Mouse (Mus musculus) heart, adult 11 months (tissue): Measurements from ENCODE around the gene Gm10644.

ENCODE experiments used
- DNase-seq: peaks from one replicate; pipeline ENCODE4 v3.0.0; 2022

Gene Gm10644

GRCm38 (mm10) chr8:83934222-83934621, 20.8 kb downstream of the Gm10644 start:
- DNase-seq: peak; percentile 69

- DNase-seq: no peak
Measured at GRCm38 (mm10) chr8:83926266-83926665, 28.7 kb downstream of the Gm10644 start.

- no peak for DNase-seq
Measured at GRCm38 (mm10) chr8:83924585-83924984, 30.4 kb downstream of the Gm10644 start.

- DNase-seq: no peak
Measured at GRCm38 (mm10) chr8:83922727-83923126, 32.3 kb downstream of the Gm10644 start.

DNA sequence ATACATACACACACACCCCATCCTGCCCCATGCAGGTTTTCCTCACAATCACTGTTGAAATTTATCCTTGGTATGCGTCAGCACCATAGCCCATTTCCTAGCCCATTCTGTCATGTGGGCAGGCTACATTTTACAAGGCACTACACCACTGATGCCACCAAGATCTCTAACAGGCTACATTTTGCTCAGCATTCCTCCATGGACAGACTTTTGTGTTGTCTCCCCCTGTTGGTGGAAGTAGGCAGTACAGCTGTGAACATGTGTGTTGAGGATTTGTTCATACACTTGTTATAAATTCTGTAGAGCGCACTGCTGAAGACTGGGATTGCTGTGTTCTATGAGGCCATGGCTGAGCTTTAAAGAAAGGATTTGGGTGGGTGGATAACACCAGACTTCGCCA, 33.4 kb downstream of the Gm10644 start:
- no peak for DNase-seq

DNA sequence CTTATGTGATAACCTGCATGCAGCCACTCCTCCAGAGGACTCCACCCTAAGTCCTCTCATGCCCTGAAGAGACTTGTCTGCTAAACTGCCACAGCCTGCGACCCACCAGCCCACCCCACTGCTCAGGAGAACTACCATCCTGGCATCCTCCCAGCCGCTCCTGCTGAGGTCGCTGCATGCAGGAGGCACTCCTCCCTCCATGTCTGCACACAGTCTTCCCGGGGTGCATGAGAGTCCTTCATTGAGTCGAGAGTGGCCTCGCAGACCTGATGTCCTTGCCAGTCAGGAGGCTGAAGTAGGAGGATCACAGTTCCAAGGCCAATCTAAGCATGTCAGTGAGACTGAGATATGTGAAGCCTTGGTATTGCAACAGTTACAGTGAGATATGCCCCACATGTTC, 37.4 kb downstream of the Gm10644 start:
- DNase-seq: no peak

DNA sequence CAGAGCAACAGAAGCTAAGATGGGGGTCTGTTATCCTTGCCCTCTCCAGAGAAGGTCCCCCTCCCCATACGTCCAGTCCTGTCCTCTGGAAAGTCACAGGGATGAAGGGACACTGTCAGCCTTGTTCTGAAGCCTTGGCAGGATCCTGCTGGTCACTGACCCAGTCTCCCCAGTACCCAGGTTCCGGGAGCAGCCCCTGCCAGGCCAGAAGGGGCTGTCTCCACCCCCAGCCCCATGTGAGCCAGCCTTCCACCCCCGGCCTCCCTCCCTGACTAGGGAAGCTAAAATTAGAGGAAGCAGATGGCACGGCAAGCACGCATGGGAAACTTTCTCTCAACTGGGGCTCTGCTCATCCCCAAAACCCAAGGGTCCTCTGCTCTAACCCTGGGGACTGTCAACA, 39.0 kb downstream of the Gm10644 start:
- no peak for DNase-seq

DNA sequence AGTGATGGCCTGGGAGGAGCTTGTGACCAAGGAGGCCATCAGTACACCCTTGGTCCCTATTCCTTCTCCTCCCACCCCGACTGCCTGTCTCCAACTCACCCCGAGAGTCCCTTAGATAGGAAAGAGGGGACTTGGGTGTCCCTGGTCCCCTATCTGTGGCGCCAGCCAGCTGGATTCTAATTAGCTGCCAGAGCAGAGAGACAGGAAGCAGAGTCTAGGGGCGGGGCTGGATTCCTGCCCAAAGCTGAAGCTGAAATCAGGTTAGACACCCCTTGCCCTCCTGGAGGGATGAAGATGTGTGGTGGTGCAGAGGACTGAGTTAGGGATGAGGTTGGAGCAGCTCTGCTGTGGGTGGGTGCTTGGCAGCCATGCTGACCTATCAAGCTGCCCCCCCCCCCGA, 40.1 kb downstream of the Gm10644 start:
- no peak for DNase-seq

DNA sequence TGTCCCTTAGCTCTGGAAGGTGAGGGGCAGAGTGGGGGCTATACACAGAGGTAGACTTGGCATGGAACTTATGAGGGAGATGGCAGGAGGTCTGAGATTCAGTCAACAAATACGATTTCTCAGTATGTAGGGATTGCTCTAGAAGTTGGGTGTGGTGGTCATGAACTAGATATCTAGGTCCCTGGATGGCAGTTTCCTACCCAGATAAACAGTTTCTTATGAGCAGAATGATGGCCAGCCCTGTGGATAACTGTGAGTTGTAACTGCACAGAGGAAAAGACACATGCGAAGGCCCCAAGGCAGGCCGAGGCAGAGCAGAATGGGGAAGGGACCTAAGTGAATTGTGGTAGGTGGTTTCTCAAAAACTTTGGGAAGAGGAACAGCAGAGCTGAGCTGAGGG, 40.8 kb downstream of the Gm10644 start:
- DNase-seq: no peak

- DNase-seq: no peak
Measured at GRCm38 (mm10) chr8:83911809-83912731, 42.9 kb downstream of the Gm10644 start.

- no peak for DNase-seq
Measured at GRCm38 (mm10) chr8:83909311-83909710, 45.7 kb downstream of the Gm10644 start.

- no peak for DNase-seq
Measured at GRCm38 (mm10) chr8:83908583-83908982, 46.4 kb downstream of the Gm10644 start.

GRCm38 (mm10) chr8:83902961-83903666, 51.9 kb downstream of the Gm10644 start:
- peak; percentile 93 for DNase-seq

DNA sequence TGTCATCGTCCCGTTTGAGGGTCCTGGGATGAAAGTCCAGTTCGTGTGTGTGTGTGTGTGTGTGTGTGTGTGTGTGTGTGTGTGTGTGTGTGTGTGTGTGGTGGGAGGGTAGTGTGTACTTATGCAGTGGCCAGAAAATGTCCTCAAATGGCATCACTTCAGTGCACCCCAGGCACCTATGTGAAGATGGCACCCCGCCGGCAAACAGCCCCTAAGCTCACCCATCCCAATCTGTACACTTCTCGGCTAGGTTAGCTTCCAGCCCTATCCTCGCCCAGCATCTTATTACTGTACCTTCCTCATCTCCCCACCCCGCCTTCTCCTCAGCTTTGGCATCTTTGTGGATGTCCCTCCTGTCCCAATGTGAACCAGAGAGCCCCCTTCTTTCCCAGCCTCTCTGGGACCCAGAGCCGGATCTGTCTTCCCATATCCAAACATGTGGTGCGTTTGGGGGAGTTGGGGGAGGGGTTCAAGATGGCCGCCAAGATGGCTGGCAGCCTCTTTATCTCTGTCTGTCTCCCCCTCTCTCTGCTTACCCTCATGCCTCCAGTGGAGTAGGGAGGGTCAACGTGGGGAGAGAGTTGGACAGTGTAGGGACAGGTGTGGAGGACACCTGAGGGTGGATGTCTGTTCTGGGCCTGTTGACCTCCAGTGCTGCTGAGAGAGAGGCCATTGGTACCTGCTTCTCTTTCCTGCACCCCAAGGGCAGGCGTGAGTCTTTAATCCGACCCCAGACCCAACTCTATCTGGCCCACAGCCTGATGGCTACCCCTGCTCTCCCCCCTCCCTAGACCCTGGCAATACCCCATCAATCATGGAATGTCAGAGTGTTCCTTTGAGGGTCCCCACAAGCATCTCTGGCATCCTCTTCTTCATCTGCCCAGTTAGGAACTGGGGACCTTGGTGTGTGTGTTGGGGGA, 53.2 kb downstream of the Gm10644 start:
- no peak for DNase-seq

- no peak for DNase-seq
Measured at GRCm38 (mm10) chr8:83900957-83901270, 54.1 kb downstream of the Gm10644 start.

- no peak for DNase-seq
Measured at GRCm38 (mm10) chr8:83900266-83900956, 54.6 kb downstream of the Gm10644 start.

DNA sequence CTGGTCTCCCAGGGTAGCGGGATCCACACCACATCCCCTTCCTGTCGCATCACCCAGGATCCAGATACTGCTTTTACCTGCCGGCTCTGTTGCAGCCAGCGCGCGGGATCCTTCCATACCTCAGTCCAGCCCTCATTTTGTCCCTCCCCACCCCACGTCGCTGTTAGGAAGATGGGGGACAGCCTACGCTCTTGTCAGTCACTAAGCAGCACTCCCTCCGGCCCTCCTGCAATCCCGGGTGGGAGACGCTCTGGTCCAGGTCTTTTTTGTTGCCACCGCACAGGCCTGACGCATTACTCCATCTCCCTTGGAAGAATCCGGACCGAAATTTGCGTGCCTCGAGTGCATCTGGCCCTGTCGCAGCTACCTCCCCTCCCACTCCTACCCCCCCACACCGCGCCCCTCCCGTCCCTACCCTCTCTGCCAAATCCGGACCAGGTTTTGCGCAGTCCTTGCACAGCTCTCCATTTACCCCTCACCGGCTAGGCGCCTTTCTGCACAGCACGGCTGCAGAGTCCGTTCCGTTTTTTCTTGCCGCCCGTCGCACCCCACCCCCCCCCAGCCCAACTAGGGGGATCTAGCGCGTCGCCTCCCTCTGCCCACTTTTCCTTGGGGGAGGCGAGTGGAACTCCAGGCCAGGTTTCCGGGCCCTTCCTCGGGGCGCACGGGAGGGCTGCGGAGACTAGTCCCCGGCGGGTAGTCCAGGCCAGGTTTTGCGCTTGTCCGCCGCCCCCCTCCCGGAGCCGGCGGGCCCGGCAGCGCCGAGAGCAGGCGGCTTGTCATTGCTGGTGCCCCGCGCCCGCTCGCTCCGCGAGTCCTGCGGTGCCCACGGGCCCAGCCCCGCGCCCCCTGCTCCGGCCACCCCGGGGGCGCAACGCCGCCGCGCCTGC, 55.4 kb downstream of the Gm10644 start, which contains the start of gene Adgrl1:
Adgrl1 (plus strand) TSS at position 743 of the 890 bp plus-strand sequence.
- DNase-seq: peak; percentile 99

DNA sequence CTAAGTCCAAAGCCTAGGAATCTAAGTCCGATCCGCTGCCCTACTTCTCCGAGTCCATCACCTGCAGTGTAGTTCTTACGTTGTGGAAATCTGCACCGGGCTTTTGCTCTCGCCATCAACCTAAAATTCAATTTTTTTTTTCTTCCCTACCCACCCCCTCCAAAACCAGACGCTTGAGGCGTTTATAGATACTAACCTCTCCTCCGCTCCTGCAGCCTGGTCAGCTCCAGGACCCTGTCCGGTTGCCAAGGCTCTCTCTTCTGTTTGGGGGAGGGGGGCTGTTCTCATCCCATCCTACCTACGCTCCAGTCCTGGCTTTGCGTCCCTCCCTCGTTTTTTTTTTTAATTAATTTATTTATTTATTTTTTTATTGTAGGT, 56.0 kb downstream of the Gm10644 start:
- peak; percentile 96 for DNase-seq

DNA sequence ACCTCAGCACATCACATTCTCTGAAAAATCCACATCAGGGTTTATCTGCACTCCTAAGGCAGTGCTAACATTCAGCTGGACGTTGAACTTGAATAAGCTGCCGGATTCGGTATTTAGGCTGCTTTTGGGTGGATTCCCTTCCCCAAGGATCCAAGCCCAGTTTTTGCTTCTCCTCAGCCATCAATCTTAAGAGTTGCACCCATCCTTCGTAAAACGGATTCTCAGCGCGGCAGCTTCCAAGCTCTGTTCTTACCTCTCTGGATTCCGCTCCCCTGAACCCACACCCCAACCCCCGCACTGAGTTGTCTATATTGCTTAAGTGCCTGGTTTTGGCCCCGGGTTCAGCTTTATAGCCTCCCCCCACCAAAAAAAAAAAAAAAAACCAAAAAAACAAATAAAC, 56.5 kb downstream of the Gm10644 start:
- DNase-seq: no peak

DNA sequence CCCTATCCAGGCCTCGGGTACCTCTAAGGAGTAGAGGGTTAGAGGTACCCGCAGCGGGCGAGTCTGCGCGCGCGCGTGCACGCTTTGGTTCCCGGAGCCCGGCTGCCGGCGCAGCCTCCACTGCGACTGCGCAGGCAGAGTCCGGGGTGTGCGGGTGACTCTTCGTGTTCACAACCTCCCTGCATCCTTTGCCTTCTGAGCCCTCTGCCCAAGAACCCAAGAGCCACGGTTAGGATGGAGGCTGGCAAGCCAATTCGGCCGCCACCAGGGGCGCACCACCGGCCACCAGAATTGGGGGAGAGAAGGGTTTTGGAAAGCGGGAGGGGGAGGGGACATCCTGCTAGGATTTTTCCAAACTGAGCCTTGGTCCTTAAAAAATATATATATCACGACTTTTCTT, 57.8 kb downstream of the Gm10644 start:
- peak; percentile 91 for DNase-seq

GRCm38 (mm10) chr8:83896461-83896860, 58.5 kb downstream of the Gm10644 start:
- no peak for DNase-seq
